Mouse (Mus musculus): ENCODE measurements around the gene Gm10337.

Gene Gm10337

GRCm38 (mm10) chr15:102552599-102552998 lies 49.1 kb downstream of the Gm10337 start:
- no peak for DNase-seq (ENCODE audit: low read depth, low spot score)
